Mouse (Mus musculus) brain, embryonic 18.5 days (tissue): ENCODE results near the gene Klhl33.
"Not testable (repeated sequence)": the region's sequence is repeated elsewhere in the genome, so short reads cannot be mapped to it uniquely, and the experiment has no call there.

Experiments used
- DNase-seq: peaks from one replicate; pipeline ENCODE4 v3.0.0-alpha.2; 2012; ENCODE audit warnings: low read depth, low spot score

Klhl33 gene

GRCm38 (mm10) chr14:50897374-50897765 lies at the start of gene Klhl33:
Klhl33 (minus strand) TSS chr14:50897507.
- DNase-seq, result no peak

- not testable (repeated sequence) for DNase-seq
These were observed 48.2 kb upstream of the Klhl33 start for GRCm38 (mm10) chr14:50945526-50945925.

DNA sequence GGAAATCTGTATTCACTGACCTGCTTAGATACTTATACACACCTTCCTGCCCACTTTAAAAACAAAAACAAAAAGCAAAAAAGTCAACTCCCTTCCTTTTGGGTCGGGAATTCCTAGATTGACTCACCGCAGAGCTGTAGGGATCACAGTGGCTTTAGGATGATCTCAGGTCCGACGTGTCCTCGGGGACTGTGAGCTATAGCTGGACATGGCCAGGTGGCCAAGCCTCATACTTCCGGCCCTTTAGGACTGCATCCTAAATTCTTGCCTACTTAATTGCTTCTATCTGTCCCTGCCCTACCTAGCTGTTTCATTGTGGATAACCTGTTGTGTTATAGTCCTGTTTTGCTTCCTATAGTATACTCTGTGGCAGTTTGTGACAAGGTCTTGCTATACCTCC lies 47.8 kb upstream of the Klhl33 start:
- not testable (repeated sequence) for DNase-seq

- not testable (repeated sequence) for DNase-seq
These were observed 47.3 kb upstream of the Klhl33 start for GRCm38 (mm10) chr14:50944668-50945033.

GRCm38 (mm10) chr14:50943932-50944667 lies 46.8 kb upstream of the Klhl33 start, which contains the start of gene Gm49342:
Gm49342 (plus strand) TSS chr14:50944517.
- no peak for DNase-seq

DNA sequence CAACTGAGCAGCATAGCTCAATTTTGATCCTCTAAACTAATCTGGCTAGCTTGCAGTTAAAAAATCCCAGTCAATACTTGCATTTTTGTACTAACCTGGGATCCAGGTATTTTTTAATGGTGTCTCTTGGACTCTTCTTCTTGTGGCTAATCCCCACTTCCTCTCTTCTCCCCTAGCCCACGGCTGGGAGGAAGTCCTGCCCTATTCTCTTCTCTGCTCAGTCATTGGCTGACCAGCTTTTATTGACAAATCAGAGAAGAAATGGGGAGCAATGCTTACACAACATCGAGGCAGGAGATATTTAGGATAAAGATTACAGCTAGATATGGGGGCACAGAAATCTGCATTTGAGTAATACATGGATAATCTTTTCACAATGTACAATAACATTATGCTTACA lies 41.6 kb upstream of the Klhl33 start:
- no peak for DNase-seq

GRCm38 (mm10) chr14:50938119-50938908 lies 41.0 kb upstream of the Klhl33 start:
- no peak for DNase-seq

GRCm38 (mm10) chr14:50936649-50937048 lies 39.3 kb upstream of the Klhl33 start:
- DNase-seq, result no peak

DNA sequence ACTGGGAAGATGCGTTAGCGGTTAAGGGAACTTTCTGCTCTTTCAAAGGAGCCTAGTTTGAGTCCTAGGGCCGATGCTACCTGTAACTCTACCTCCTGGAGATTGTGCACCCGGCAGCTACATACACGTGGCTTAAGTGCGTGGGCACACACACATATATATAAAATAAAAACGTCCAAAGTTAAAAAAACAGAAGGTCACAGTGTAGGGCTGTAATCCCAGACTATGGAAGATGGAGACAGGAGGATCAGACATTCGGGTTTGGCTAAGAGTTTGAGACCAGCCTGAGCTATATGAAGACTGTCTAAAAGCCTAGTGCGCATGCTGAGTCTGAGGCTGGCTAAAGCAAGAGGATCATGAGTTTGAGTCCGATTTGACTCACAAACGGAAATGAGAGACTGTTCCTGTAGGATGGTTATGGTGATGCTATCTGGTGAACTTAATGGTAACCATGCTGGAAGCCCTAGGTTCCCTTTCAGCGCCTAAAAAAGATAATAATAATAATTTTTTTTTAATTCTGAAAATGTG lies 34.2 kb upstream of the Klhl33 start:
- no peak for DNase-seq

DNA sequence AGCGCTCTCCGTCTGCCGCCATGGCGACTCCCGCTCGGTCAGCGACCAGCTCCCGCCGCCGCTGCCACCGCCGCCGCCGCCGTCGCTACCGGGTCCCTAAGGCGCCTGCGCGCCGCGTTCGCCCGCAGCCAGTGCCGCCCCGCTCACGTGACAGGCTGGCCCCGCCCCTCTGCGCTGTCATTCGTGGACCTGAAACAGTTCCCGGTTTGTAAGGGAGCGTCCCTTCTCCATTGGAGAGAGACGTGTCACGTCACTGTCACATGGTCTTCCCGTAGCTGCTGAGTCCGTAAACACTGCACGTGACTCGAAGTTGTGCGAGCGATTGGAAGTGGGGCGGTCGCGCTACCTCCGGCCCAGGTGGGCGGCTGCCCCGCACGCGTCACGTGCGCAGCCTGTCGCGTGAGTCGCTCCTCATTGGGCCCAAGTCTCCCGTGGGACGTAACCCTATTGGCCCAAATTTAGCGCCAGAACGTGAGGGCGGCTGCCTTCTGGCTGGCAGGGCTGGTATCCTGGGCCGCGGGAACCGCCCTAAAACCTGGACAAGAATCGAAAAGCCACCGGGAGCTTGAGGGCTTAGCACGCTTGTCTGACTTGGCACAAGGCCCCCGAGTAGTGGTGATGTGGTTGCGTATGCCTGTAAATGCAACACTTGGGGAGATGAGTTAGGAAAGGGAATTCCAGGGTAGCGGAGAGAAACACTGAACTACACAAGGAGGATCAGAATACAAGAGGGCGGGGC lies 33.6 kb upstream of the Klhl33 start, which contains the start of the genes Pip4p1 and Pnp:
Pip4p1 (minus strand) TSS at position 103 of the 739 bp plus-strand sequence.
Pnp (plus strand) TSS at position 329 of the 739 bp plus-strand sequence.
- peak; percentile 100 for DNase-seq

- DNase-seq, result no peak
These were observed 33.1 kb upstream of the Klhl33 start for GRCm38 (mm10) chr14:50930377-50930753.

DNA sequence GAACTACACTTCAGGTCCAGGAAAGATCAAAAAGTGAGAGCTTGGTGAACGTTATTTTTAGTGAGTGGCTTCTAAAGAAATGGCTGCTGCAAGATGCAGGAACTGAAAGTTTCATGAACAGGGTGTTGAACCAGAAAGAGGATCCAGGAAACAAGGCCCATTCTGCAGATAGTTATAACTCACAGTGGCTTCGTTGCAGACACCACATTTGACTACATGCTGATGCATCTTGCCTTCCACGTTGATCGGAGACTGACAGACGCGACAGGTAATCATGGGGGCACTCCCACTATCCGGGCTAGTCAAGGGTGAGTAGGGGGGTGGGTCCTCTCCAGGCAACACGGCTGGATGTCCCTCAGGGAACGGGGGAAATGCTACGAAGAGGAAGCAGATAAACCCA lies 32.6 kb upstream of the Klhl33 start:
- DNase-seq, result no peak

DNA sequence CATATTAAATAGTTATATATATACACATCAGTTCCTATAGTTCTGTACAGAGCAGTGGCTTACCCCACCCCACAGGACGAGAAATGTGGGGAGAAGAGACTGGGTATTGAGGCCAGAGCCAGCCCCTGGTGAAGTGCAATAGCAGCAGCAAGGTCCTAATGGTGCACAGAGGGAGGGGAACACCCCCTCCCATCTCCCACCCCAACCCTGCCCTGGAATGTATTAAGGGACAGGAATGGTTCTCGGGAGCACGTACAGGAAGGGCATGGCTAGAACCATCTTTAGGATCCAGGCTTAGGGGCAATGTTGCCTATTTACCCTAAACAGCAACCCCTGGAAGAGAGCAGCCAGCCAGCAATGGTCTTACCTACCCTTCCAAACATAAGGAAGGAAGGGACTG lies 30.1 kb upstream of the Klhl33 start:
- no peak for DNase-seq

GRCm38 (mm10) chr14:50925111-50925920 lies 28.0 kb upstream of the Klhl33 start:
- DNase-seq, result no peak

- DNase-seq, result peak; percentile 91
These were observed 27.2 kb upstream of the Klhl33 start, which contains the start of the genes Osgep and Apex1 for GRCm38 (mm10) chr14:50924281-50925064. Osgep (minus strand) TSS chr14:50924893. Apex1 (plus strand) TSS chr14:50924968.

GRCm38 (mm10) chr14:50923437-50923836 lies 26.1 kb upstream of the Klhl33 start:
- DNase-seq, result not testable (repeated sequence)

- DNase-seq, result no peak
These were observed 14.0 kb upstream of the Klhl33 start for GRCm38 (mm10) chr14:50911356-50911755.

- DNase-seq, result no peak
These were observed 10.8 kb upstream of the Klhl33 start for GRCm38 (mm10) chr14:50908126-50908525.

DNA sequence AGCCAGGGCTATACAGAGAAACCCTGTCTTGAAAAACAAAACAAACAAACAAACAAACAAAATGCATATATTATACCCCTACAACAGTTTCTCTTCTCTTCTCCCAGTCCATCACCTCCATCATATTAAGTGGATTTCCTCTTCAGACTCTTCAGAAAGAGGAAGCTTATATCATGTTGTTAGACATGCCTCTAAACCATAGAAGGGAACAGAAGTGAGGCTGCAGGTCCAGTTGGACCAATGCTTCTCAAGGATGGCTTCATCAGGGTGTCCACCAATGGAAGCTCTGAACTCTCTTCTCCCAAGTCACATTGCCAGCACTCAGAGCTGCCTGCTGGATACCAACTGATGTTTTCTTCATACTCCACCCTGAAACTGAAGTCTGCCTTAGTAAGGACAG lies 8.0 kb upstream of the Klhl33 start:
- DNase-seq, result not testable (repeated sequence)

DNA sequence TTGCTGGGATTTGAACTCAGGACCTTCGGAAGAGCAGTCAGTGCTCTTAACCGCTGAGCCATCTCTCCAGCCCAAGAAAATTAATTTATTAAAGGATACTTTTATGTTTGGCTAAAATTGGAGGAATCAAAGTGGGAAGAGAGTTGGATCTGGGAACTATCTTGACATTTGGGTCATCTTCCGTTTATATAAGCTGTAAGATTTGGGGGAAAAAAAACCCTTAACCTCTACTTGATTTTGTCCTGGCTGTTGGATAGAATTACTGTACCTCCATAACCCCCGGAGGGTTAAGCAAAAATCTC lies 7.5 kb upstream of the Klhl33 start:
- no peak for DNase-seq
